Mouse (Mus musculus): ENCODE results near the gene Marveld1. TPM values are rescaled to one million over a fixed set of nuclear protein-coding genes. Genes with fewer than 3 reads are reported as not detected.

The Marveld1 gene
- 52.6 and 76.5 TPM in 2 replicates for polyA plus RNA-seq (2012; rRNA removed)

DNA sequence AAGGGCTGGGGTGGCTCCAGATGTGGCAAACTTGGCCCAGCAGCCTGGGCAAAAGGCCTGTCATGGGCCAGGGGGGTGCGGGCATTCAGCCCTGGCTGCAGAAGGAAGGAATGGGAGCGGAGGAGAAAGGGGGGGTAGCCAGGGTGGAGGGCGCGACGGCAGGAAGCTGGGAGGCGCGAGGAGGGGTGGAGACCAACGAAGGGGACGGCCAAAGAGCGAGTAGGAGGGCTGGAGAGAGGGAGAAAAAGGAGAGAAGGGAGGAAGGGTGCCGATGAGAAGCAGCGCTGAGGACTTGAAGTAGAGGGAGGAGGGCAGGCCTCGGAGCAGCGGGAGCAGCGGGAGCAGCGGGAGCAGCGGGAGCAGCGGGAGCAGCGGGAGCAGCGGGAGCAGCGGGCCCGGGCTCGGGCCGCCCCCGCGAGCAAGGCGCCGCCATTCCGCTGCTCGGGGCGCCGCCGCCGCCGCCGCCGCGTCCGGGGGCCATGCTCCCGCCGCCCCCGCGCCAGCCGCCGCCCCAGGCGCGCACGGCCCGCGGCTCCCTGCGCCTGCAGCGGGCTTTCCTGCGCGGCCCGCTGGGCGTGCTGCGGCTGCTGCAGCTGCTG is at the start of gene Marveld1:
Marveld1 (plus strand) TSS at position 231 of the 599 bp plus-strand sequence.
- Histone ChIP-seq H3K4me3 (ENCODE audit: extremely low read depth, insufficient read depth, insufficient read length) (peak within 1 kb of the TSS; percentile 80), H3K27me3 (ENCODE audit: control insufficient read depth, insufficient read depth, low read length) (peaks cover 7% of the 10 kb centered on the region), H3K4me1 (ENCODE audit: control insufficient read depth, insufficient read depth, insufficient read length) (peaks cover 12% of the 10 kb centered on the region), H3K36me3 (ENCODE audit: control insufficient read depth, insufficient read depth, low read length) (no peaks in the 10 kb centered on the region), H3K27ac (ENCODE audit: insufficient read depth, low read length) (peak within 1 kb of the TSS; percentile 85)
- 1% methylated on average over 47 of the region's 57 CpGs for WGBS
- TF ChIP-seq POLR2A (IDR thresholded peaks at IDR 0.05; ENCODE audit: low read depth, low read length) (no peak), CTCF (IDR thresholded peaks at IDR 0.05; ENCODE audit: extremely low read depth, insufficient read depth, insufficient read length, insufficient replicate concordance) (no peak)
- DNase-seq (ENCODE audit: low read depth in 1 of 2, low spot score in 2 of 2): peak in 1 of 2 experiments; percentile 39

DNA sequence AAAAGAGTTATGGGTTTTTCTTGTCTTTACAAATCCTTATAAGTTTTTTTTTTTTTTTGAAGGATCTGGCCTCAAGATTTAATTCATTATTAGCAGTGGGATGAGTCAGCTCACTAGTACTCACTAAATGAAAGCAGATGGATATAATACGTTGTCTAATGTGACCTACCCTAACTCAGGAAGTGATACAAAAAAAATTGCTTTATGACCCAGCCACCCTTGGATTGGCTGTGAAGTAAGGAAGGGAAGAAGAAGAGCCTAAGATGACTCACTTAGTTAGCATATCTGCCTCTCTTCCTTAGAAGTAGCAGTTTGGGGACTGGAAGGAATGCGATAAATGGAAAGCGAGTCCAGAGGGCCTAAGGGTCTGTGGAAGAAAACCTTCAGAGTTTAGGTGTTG is 47.8 kb upstream of the Marveld1 start:
- TF ChIP-seq CTCF (IDR thresholded peaks at IDR 0.05; ENCODE audit: extremely low read depth, insufficient read depth, insufficient read length, insufficient replicate concordance) (no peak), POLR2A (IDR thresholded peaks at IDR 0.05; ENCODE audit: low read depth, low read length) (no peak)
- DNase-seq (ENCODE audit: low read depth in 1 of 2, low spot score in 2 of 2): no peak
- H3K36me3 ChIP-seq (ENCODE audit: control insufficient read depth, insufficient read depth, low read length): peaks cover 8% of the 10 kb centered on the region
- 88% methylated on average over 3 of the region's 3 CpGs for WGBS
- H3K4me1 ChIP-seq (ENCODE audit: control insufficient read depth, insufficient read depth, insufficient read length): no peaks in the 10 kb centered on the region
- H3K4me3 ChIP-seq (ENCODE audit: extremely low read depth, insufficient read depth, insufficient read length): no peak overlapping the region
- H3K27ac ChIP-seq (ENCODE audit: insufficient read depth, low read length): no peak overlapping the region
- H3K27me3 ChIP-seq (ENCODE audit: control insufficient read depth, insufficient read depth, low read length): no peaks in the 10 kb centered on the region

DNA sequence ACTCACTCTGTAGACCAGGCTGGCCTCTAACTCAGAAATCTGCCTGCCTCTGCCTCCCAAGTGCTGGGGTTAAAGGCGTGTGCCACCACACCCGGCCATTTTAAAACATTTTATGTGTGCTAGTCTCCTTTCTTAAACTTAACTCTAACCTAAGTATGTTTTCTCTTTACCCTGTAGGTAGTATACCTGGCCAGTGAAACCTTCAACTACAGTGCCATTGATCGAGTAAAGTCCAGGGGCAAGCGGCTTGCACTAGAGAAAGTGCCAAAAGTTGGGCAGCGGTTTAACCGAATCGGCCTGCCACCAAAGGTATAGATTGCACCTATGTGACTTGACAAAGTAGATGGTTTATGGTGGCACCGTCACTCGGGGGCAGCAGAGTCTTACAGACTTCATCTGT is 42.5 kb upstream of the Marveld1 start:
- TF ChIP-seq POLR2A (IDR thresholded peaks at IDR 0.05; ENCODE audit: low read depth, low read length): no peak
- TF ChIP-seq CTCF (IDR thresholded peaks at IDR 0.05; ENCODE audit: extremely low read depth, insufficient read depth, insufficient read length, insufficient replicate concordance): no peak
- Histone ChIP-seq H3K4me3 (ENCODE audit: extremely low read depth, insufficient read depth, insufficient read length) (no peak overlapping the region), H3K4me1 (ENCODE audit: control insufficient read depth, insufficient read depth, insufficient read length) (no peaks in the 10 kb centered on the region), H3K27me3 (ENCODE audit: control insufficient read depth, insufficient read depth, low read length) (no peaks in the 10 kb centered on the region), H3K36me3 (ENCODE audit: control insufficient read depth, insufficient read depth, low read length) (peaks cover 15% of the 10 kb centered on the region), H3K27ac (ENCODE audit: insufficient read depth, low read length) (no peak overlapping the region)
- WGBS: 92% methylated on average over 9 of the region's 9 CpGs
- DNase-seq (ENCODE audit: low read depth in 1 of 2, low spot score in 2 of 2): no peak

DNA sequence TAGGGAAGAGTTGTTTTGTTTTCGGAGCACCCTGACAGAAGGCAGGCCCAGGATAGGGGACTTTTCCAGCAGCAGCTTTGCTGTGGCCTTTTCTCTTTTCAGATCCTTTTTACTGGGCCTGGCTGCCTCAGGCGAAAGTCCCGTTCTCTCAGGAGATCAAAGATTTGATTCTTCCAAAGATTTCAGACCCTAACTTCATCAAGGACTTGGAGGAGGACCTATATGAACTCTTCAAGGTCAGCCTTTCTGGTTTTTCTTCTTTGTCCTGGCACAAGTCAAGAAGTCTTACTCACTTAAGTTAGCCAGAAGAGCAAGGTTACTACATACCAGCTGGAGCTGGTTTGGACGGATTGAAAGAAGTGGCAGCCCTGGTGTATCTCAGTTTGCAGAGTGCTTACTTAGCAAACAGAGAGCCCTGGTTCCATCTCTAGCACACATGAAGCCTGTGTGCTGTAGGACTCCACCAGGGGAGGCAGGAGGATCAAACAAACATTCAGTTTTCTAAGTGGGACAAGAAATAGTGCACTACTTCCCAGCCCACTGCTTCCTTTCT is 31.3 kb upstream of the Marveld1 start:
- H3K4me3 ChIP-seq (ENCODE audit: extremely low read depth, insufficient read depth, insufficient read length): no peak overlapping the region
- 88% methylated on average over 4 of the region's 4 CpGs for WGBS
- no peaks in the 10 kb centered on the region for H3K27me3 ChIP-seq (ENCODE audit: control insufficient read depth, insufficient read depth, low read length)
- TF ChIP-seq POLR2A (IDR thresholded peaks at IDR 0.05; ENCODE audit: low read depth, low read length): no peak
- TF ChIP-seq CTCF (IDR thresholded peaks at IDR 0.05; ENCODE audit: extremely low read depth, insufficient read depth, insufficient read length, insufficient replicate concordance): no peak
- no peak overlapping the region for H3K27ac ChIP-seq (ENCODE audit: insufficient read depth, low read length)
- H3K36me3 ChIP-seq (ENCODE audit: control insufficient read depth, insufficient read depth, low read length): peaks cover 17% of the 10 kb centered on the region
- no peaks in the 10 kb centered on the region for H3K4me1 ChIP-seq (ENCODE audit: control insufficient read depth, insufficient read depth, insufficient read length)
- DNase-seq (ENCODE audit: low read depth in 1 of 2, low spot score in 2 of 2): no peak

DNA sequence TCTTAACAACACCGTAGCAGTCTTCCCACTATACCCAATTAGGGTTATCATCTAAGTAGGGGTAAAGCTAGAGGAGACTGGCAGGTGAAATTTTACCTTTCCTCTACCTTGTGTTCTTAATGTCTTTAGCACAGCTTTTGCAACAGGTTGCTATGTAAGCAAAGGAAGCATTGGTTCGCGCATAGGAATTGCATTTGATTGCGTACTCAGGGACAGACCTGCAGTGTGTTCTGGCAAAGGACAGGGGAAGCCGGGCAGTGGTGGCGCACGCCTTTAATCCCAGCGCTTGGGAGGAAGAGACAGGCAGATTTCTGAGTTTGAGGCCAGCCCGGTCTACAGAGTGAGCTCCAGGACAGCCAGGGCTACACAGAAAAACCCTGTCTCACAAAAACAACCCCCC is 29.1 kb upstream of the Marveld1 start:
- H3K27me3 ChIP-seq (ENCODE audit: control insufficient read depth, insufficient read depth, low read length): no peaks in the 10 kb centered on the region
- H3K27ac ChIP-seq (ENCODE audit: insufficient read depth, low read length): no peak overlapping the region
- no peak for TF ChIP-seq POLR2A (IDR thresholded peaks at IDR 0.05; ENCODE audit: low read depth, low read length)
- no peak for TF ChIP-seq CTCF (IDR thresholded peaks at IDR 0.05; ENCODE audit: extremely low read depth, insufficient read depth, insufficient read length, insufficient replicate concordance)
- H3K4me1 ChIP-seq (ENCODE audit: control insufficient read depth, insufficient read depth, insufficient read length): no peaks in the 10 kb centered on the region
- no peak for DNase-seq (ENCODE audit: low read depth in 1 of 2, low spot score in 2 of 2)
- peaks cover 24% of the 10 kb centered on the region for H3K36me3 ChIP-seq (ENCODE audit: control insufficient read depth, insufficient read depth, low read length)
- 94% methylated on average over 9 of the region's 9 CpGs for WGBS
- H3K4me3 ChIP-seq (ENCODE audit: extremely low read depth, insufficient read depth, insufficient read length): no peak overlapping the region

DNA sequence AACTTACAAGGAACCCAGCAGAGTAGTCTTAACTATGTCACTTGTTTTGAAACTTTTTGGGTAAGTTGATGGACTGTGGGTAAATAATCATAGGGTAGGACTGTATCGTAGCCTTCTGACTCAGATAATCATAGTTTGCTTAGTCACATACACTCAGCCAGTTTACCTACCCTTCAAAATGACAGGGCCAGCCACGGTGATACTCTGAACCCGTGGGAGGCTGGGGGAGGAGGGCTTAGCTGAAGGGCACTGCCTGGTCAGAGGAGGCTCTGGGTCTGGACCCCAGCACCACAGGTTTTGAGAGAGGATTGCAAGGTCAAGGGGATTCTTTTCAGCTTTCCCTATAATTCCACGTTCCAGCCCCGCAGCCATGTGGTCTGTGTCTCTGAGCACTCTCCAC is 28.6 kb upstream of the Marveld1 start:
- WGBS: 89% methylated on average over 5 of the region's 5 CpGs
- Histone ChIP-seq H3K27me3 (ENCODE audit: control insufficient read depth, insufficient read depth, low read length) (no peaks in the 10 kb centered on the region), H3K27ac (ENCODE audit: insufficient read depth, low read length) (no peak overlapping the region), H3K36me3 (ENCODE audit: control insufficient read depth, insufficient read depth, low read length) (peaks cover 24% of the 10 kb centered on the region), H3K4me3 (ENCODE audit: extremely low read depth, insufficient read depth, insufficient read length) (no peak overlapping the region), H3K4me1 (ENCODE audit: control insufficient read depth, insufficient read depth, insufficient read length) (no peaks in the 10 kb centered on the region)
- TF ChIP-seq CTCF (IDR thresholded peaks at IDR 0.05; ENCODE audit: extremely low read depth, insufficient read depth, insufficient read length, insufficient replicate concordance) (no peak), POLR2A (IDR thresholded peaks at IDR 0.05; ENCODE audit: low read depth, low read length) (no peak)
- DNase-seq (ENCODE audit: low read depth in 1 of 2, low spot score in 2 of 2): no peak

DNA sequence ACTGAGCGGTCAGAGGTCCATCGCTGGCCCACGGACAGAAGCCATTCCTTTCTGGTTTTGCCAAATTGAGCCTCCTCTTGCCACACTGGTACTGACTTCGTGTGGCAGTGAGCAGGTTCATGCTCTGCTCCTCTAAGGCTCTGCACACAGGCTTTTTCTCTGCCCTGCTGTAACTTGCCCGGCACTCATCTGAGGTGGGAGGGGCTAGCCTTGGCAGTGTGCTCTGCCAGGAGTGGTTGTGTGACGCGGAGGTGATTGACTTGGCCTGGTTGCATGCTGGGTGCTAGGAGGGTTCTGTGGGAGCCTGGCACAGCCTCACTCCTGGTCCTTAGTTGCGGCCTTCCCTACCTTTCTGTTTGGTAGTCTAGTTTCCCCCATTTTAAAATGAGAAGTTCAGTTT is 26.7 kb upstream of the Marveld1 start:
- H3K4me3 ChIP-seq (ENCODE audit: extremely low read depth, insufficient read depth, insufficient read length): no peak overlapping the region
- no peak for DNase-seq (ENCODE audit: low read depth in 1 of 2, low spot score in 2 of 2)
- 90% methylated on average over 8 of the region's 8 CpGs for WGBS
- H3K4me1 ChIP-seq (ENCODE audit: control insufficient read depth, insufficient read depth, insufficient read length): no peaks in the 10 kb centered on the region
- peaks cover 23% of the 10 kb centered on the region for H3K36me3 ChIP-seq (ENCODE audit: control insufficient read depth, insufficient read depth, low read length)
- TF ChIP-seq CTCF (IDR thresholded peaks at IDR 0.05; ENCODE audit: extremely low read depth, insufficient read depth, insufficient read length, insufficient replicate concordance) (no peak), POLR2A (IDR thresholded peaks at IDR 0.05; ENCODE audit: low read depth, low read length) (no peak)
- H3K27ac ChIP-seq (ENCODE audit: insufficient read depth, low read length): no peak overlapping the region
- no peaks in the 10 kb centered on the region for H3K27me3 ChIP-seq (ENCODE audit: control insufficient read depth, insufficient read depth, low read length)
